Mouse (Mus musculus): ENCODE data around the gene Cyp2b19. TPM values are rescaled to one million over a fixed set of nuclear protein-coding genes. Genes with fewer than 3 reads are reported as not detected.
"Not testable (repeated sequence)": the region's sequence is repeated elsewhere in the genome, so short reads cannot be mapped to it uniquely, and the experiment has no call there.

Gene Cyp2b19
- polyA plus RNA-seq, 1 experiment from 2014 or later, result 0.06 TPM

DNA sequence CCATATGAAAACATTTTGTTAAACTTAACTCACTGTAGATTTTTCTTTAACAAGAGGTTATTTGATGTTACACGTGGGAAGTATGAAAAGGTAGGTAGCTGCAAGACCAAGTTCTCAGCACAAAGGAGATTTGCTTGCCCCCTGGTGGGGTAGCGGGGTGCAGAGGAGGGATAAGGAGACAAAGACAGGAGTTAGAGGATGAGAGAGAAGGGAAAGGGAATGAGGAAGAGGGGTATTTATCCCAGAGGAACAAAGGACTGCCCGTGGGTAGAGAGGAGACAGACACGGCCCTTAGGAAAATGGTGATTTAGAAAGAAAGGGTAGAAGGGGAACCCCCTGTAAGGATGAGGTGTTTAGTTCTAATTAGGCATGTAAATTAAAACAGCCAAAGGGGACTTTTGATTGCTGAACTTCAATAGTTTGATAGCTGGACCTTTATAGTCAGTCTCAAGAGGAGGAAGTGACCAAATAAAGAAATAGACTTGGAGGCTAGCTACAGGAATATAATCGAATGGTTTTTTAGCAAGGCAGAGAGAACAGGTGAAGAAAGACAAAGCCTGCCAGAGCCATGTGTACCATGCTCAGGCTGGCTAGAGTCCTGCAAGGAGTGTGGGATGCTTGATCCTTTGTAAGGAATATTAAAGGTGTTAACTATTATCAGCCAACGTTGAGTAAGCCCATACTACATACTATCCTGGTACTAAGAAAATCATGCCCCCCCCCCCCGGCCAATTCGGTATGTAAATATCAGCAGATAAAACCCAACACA lies 24.2 kb downstream of the Cyp2b19 start:
- 9% methylated on average over 8 of the region's 8 CpGs for WGBS
- peak overlapping the region; percentile 65 for H3K27ac ChIP-seq
- H3K36me3 ChIP-seq (replicated peaks), result no peaks in the 10 kb centered on the region
- H3K4me1 ChIP-seq, result peaks cover 21% of the 10 kb centered on the region
- peak overlapping the region; percentile 22 for H3K4me3 ChIP-seq
- DNase-seq (ENCODE audit: extremely low spot score, low spot score), result peak; percentile 19
- H3K9me3 ChIP-seq, result no peaks in the 10 kb centered on the region
- no peaks in the 10 kb centered on the region for H3K27me3 ChIP-seq (ENCODE audit: poor library complexity, severe bottlenecking)

GRCm38 (mm10) chr7:26781767-26782131 lies 24.8 kb downstream of the Cyp2b19 start:
- Histone ChIP-seq H3K36me3 (replicated peaks) (no peaks in the 10 kb centered on the region), H3K4me1 (peaks cover 21% of the 10 kb centered on the region), H3K9me3 (no peaks in the 10 kb centered on the region), H3K27me3 (ENCODE audit: poor library complexity, severe bottlenecking) (no peaks in the 10 kb centered on the region), H3K4me3 (no peak overlapping the region), H3K27ac (0 out of 2 replicates have a peak overlapping the region, but pooled peaks have one; percentile 65)
- no peak for DNase-seq (ENCODE audit: extremely low spot score, low spot score)
- 34% methylated on average over 7 of the region's 8 CpGs for WGBS

- H3K36me3 ChIP-seq (replicated peaks), result no peaks in the 10 kb centered on the region
- no peak overlapping the region for H3K27ac ChIP-seq
- no peak for DNase-seq (ENCODE audit: extremely low spot score, low spot score)
- no peaks in the 10 kb centered on the region for H3K9me3 ChIP-seq
- H3K4me1 ChIP-seq, result peaks cover 21% of the 10 kb centered on the region
- no peak overlapping the region for H3K4me3 ChIP-seq
- no peaks in the 10 kb centered on the region for H3K27me3 ChIP-seq (ENCODE audit: poor library complexity, severe bottlenecking)
- WGBS, result 85% methylated on average over 5 of the region's 5 CpGs
Observed at GRCm38 (mm10) chr7:26783163-26783562, 26.2 kb downstream of the Cyp2b19 start.

- H3K27me3 ChIP-seq (ENCODE audit: poor library complexity, severe bottlenecking); H3K9me3 ChIP-seq; H3K4me3 ChIP-seq; H3K36me3 ChIP-seq (replicated peaks); DNase-seq (ENCODE audit: extremely low spot score, low spot score); H3K27ac ChIP-seq: not testable (repeated sequence)
- WGBS, result 39% methylated on average over 1 of the region's 1 CpGs
- H3K4me1 ChIP-seq, result peaks cover 12% of the 10 kb centered on the region
Observed at GRCm38 (mm10) chr7:26786013-26786412, 29.1 kb downstream of the Cyp2b19 start.

- no peak for DNase-seq (ENCODE audit: extremely low spot score, low spot score)
- Histone ChIP-seq H3K9me3 (0 out of 2 replicates have a peak, but pooled peaks cover 4% of the 10 kb centered on the region), H3K36me3 (replicated peaks) (no peaks in the 10 kb centered on the region), H3K27me3 (ENCODE audit: poor library complexity, severe bottlenecking) (no peaks in the 10 kb centered on the region), H3K4me1 (no peaks in the 10 kb centered on the region), H3K4me3 (no peak overlapping the region), H3K27ac (no peak overlapping the region)
- WGBS, result 85% methylated on average over 6 of the region's 6 CpGs
Observed at GRCm38 (mm10) chr7:26789984-26790383, 33.0 kb downstream of the Cyp2b19 start.

DNA sequence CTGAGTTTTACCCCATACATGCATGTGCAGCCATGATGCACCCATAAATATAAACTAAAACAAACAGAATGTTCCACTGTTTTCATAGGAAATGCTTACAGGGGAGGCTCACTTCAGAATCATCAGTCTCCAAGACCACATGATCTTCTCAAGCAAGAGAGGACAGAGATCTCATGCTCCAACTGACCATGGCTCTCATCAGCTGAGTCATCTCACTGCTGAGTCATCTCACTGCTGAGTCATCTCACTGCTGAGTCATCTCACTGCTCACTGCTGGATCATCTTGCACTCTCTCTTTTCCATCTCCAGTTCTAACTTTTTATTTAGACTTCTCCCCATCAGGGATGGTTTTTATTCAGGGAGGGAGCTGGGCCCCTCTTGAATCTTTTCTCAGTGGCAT lies 43.2 kb downstream of the Cyp2b19 start:
- Histone ChIP-seq H3K9me3 (0 out of 2 replicates have a peak, but pooled peaks cover 5% of the 10 kb centered on the region), H3K27me3 (ENCODE audit: poor library complexity, severe bottlenecking) (no peaks in the 10 kb centered on the region), H3K4me3 (no peak overlapping the region), H3K27ac (no peak overlapping the region), H3K4me1 (no peaks in the 10 kb centered on the region), H3K36me3 (replicated peaks) (no peaks in the 10 kb centered on the region)
- no peak for DNase-seq (ENCODE audit: extremely low spot score, low spot score)

GRCm38 (mm10) chr7:26800996-26801395 lies 44.1 kb downstream of the Cyp2b19 start:
- Histone ChIP-seq H3K4me1 (no peaks in the 10 kb centered on the region), H3K9me3 (no peaks in the 10 kb centered on the region), H3K27ac (no peak overlapping the region), H3K36me3 (replicated peaks) (no peaks in the 10 kb centered on the region), H3K4me3 (no peak overlapping the region), H3K27me3 (ENCODE audit: poor library complexity, severe bottlenecking) (no peaks in the 10 kb centered on the region)
- 95% methylated on average over 1 of the region's 1 CpGs for WGBS
- DNase-seq (ENCODE audit: extremely low spot score, low spot score), result no peak

- H3K4me1 ChIP-seq, result no peaks in the 10 kb centered on the region
- no peaks in the 10 kb centered on the region for H3K9me3 ChIP-seq
- 90% methylated on average over 2 of the region's 2 CpGs for WGBS
- no peak within 1 kb of the TSS for H3K27ac ChIP-seq
- no peak for DNase-seq (ENCODE audit: extremely low spot score, low spot score)
- no peak within 1 kb of the TSS for H3K4me3 ChIP-seq
- H3K27me3 ChIP-seq (ENCODE audit: poor library complexity, severe bottlenecking), result no peaks in the 10 kb centered on the region
- no peaks in the 10 kb centered on the region for H3K36me3 ChIP-seq (replicated peaks)
Observed at GRCm38 (mm10) chr7:26808592-26808991, 51.6 kb downstream of the Cyp2b19 start, which contains the start of gene Cyp2g1. Gene Cyp2g1 (plus strand): TSS chr7:26808892.

Other genes with a start within 250 kb of the Cyp2b19 start
- gene Nlrp9a, start 222.1 kb upstream of the Cyp2b19 start, polyA plus RNA-seq (2016; fragmentation: Nextera tagmentation; extraction: Ambion mirVana), result not detected in 2 replicates
- not detected in 2 replicates for gene Vmn1r185, start 138.7 kb upstream of the Cyp2b19 start, polyA plus RNA-seq (2016; fragmentation: Nextera tagmentation; extraction: Ambion mirVana)
- gene Cyp2b23, start 70.7 kb upstream of the Cyp2b19 start, polyA plus RNA-seq (2016; fragmentation: Nextera tagmentation; extraction: Ambion mirVana), result not detected in 2 replicates
- not detected in 2 replicates for gene Cyp2g1, start 51.8 kb downstream of the Cyp2b19 start, polyA plus RNA-seq (2016; fragmentation: Nextera tagmentation; extraction: Ambion mirVana)
- gene Cyp2a5, start 78.2 kb downstream of the Cyp2b19 start, polyA plus RNA-seq (2016; fragmentation: Nextera tagmentation; extraction: Ambion mirVana), result not detected in 2 replicates
- gene Cyp2a22, start 182.2 kb downstream of the Cyp2b19 start, polyA plus RNA-seq (2016; fragmentation: Nextera tagmentation; extraction: Ambion mirVana), result not detected in 2 replicates